Mouse (Mus musculus): Measurements from ENCODE around the gene Adamts16.
A peak's percentile ranks its signal among the peaks of the same experiment; 100 is the strongest.

Gene Adamts16

DNA sequence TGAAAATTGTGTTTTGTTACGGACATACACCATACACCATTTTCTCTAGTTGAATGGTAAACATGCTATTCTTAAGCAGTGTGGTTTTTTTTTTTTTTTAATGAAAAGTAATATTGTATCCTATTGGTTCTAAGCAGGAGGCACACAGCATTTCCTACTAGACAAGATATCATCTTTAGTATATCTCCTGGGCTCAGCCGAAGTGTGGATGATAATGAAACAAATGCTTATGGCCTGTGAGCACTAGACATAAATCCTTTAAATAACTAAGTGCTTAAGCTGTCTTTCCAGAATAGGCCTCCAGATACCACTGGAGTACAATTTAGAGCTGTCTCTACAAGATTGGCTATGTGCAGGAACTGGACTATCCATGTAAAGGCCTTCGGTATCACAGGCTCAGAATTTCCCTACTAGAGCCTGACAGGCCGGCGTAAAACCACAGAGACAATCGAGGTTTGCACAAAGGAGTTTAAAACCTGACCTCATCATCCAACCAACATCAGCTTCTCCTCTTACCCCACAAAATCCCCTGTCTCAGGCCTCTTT is 8.9 kb downstream of the Adamts16 start:
- DNase-seq: no peak

DNA sequence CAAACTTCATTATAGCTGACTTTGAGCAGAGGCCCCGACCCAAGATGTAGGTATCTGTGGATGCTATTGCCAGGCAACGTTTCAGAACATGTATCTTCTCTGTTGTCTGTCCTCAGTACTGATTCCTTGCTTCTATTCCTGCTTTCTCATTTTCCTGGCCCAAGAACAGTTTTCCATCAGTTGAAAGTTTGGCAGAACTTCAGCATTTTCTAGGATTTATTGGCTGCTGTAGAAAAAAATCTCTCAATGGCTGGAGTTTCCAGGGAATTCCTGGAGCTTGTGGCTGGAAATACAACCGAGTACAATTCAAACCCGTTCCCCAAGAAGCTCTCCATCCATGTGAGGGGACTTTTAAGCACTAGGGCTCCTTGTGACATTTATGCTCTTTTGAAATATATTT is 10.6 kb downstream of the Adamts16 start:
- DNase-seq: no peak

DNA sequence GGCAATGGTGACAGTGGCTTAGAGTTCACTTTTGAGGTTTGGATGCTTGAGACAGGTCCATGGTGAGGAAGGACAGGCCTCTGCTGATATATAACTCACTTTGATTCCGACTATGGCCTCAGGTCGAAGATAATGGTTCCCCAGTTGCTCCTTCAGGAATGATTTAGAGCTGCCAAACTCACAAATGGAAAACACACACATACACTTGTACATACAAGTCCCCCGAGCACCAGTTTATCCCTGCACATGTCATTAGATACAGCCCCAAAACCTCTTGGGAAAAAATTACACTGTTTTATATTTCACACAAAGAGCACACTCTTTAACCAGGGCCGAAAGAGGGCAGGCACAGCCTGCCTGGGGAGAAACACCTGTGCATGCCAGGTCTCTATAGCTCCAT is 14.1 kb downstream of the Adamts16 start:
- no peak for DNase-seq

DNA sequence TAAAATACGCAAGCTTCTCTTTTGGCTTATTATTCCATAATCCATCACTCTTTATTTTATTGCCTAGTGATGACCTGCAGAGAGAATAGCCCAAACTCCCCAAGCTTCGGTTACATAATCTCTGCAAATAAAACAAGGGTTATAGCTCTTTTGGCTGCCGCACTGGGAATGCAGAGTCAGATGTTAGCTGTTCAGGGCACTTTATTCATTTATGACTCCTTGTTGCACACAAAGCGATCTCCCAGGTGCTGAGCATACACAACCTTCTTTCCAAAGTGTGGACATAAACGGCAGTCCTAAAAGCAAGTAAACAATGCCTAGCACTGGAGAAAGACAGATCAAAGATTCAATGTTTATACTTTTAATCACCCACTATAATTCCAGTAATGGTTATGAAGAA is 16.3 kb downstream of the Adamts16 start:
- no peak for DNase-seq

DNA sequence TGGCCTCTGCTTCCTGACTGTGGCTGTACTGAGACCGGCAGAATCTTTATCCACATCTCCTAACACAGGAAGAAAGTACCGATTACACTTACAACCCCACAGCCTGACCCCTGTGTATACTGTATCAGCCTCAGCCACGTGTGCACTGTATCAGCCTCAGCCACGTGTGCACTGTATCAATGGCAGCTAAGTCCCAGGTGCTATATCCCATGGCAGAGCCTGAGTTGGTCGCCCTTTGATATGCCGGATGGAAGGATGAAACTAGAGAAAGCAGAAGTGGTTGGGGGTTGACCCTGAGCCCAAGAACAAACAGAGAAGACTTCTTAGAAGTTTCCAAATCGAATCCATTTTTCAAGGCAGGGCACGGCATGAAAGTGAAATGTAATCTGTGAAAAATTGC is 17.9 kb downstream of the Adamts16 start:
- no peak for DNase-seq

DNA sequence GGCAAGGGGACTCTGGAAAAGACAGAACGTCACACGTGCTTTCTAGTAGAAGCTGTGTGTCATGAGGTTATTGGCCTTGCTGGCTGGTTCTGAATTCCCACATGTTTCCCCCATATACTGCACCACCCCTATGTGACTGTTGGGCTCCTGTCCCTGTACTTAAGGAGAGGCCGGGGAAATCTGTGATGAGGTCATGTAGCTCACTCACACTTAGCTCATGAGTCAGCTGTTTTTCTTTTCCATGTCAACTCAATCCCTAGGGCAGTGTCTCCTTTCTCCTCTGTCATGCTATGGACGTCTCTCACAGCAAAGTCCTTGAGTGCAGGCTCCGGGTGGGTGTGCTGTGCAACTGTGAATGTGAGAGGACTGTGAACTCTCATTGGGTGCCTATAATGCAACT is 22.6 kb downstream of the Adamts16 start:
- no peak for DNase-seq

DNA sequence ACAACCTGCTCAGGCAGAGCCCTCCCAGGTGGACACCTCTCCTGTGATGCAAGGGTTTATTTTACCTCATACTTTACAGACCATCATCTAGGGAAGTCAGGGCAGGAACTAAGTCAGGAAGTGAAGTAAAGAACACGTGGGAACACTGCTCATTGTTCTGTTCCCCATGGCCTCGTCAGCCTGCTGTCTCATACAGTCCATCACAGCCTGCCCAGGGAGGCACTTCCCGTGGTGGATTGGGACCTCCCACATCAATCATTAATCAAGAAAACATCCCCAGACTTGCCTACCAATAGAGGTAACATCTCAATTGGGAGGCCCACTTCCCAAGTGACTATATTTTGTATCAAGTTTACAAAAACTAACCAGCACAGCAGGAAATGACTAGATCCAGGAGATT is 27.2 kb downstream of the Adamts16 start:
- DNase-seq: no peak

DNA sequence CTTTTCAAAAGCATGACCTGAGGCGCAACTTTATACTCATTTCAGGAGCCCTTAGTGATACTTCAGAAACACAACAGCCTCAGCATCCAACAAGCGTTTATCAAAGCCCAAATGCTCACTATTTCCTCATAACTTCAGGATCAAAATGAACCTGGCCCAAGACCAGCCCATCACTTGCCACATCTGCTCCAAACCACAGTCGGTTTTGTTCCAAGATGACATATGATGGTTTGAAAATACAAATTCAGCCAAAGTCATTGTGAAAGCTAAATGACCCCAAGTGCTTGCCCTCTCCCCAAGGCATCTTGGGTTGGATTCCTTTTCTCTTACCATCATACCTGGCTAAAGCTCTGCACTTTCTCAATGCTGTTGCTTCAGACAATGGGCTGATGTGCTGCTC is 36.1 kb downstream of the Adamts16 start:
- DNase-seq: no peak

DNA sequence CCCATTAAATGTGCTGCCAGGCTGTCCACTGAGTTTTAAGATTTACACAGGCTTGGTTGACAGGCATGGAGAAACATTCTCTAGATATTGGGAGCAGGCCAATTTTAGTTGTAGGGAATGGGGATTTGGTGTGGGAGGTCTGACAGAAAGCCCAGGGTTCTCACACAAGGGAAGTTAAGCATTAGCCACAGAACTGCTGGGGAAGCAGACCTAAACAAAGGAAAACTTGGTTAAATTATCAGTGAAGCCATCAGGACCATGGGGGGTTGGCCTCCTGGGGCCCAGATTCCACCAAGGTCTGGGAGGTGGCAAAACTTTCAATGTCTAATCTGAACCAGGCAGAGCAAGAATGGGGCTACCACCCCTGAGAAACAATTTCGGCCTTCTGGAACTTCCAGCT is 38.8 kb downstream of the Adamts16 start:
- no peak for DNase-seq

DNA sequence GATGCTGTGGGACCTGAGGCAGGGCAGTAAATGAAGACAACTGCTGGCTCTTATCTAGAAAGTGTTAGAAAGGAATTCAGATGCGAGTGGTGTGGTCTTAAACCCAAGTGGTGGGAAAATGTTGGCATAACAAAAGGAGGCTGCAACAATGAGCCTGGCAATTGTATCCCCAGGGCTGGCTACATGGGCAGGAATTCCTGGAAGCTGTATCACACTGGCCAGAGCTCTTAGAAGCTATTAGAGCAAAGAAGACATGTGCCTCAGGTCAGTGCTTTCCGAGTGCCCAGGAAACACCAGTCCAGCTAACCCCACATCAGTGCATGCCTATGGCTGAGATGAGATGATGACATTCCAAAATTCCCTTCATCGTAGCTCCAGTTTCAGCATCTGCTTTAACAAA is 42.3 kb downstream of the Adamts16 start:
- no peak for DNase-seq

DNA sequence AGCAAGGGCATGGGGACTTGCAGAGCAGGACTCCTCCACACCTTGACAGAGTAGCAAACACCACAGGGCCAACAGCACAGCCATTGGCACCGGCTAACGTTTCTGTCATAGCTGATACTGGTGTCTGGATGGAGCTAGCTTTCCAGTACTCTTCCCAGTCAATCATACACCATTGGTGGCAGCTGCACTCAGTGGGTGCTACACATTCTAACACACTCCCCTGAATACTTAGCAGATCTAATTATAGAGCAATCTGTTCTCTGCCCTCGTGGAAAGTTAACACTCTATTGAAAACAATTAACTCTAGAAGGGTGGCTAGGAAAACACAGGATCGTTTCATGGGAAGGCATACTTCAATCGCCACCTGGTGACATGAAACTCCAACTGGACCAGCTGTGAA is 43.2 kb downstream of the Adamts16 start:
- DNase-seq: no peak

DNA sequence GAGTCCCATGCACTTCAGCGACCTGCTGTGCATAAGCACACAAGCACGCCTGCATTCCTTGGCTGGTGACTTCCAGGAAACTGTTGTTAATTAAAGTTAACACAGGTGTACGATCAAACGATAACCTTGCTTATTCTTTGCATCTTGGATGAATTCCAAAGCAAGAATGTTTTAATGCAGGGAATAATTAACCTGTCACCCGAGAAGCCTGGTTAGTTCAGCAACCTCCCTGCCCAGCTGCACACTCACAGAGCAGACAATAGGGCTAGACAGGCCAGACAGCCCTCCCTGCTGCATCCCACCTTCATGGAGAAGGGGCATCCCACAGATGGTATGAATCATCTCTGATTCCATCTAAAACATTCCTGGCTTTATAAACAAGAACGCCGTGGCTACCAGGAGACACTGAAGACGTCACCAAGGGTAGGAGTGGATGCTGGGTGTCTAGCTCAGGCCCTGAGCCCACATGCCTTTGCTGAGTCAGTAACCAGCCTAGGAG is 47.5 kb downstream of the Adamts16 start:
- no peak for DNase-seq

DNA sequence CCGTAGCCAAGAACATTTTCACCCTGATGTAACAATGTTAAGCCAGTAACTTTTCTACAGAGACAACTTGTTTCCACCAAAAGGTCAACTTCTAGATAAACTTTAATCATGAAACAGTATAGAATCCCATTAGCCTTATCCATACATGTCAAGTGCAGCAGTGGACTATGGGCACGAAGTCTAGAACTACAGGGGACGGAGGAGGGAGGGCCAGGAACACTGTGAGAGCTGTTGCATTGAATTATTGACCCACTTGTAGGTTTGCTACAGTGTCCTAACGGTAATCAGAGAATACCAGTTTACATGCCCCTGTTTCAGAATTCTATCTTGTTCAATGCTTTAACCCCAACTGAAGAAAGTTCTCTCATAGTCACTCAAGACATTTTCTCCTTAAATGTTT is 48.0 kb downstream of the Adamts16 start:
- no peak for DNase-seq

DNA sequence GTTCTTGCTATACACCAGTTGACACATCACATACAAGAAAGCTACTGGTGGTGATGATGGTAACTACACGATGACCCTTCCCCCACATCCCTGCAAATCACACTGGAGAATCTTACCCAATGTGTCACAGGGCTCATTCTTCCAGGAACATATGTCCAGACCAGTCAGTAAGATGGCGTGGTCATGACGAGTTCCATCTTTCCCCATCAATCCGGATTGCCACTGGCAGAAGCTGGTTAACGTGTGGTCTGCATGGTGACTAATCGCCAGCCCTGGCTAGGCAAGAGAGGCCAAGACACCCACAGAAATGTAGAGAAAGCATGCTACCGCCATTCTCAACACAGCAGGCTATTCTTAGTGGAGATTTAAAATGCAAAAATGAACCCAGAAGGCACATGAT is 48.7 kb downstream of the Adamts16 start:
- DNase-seq: no peak

DNA sequence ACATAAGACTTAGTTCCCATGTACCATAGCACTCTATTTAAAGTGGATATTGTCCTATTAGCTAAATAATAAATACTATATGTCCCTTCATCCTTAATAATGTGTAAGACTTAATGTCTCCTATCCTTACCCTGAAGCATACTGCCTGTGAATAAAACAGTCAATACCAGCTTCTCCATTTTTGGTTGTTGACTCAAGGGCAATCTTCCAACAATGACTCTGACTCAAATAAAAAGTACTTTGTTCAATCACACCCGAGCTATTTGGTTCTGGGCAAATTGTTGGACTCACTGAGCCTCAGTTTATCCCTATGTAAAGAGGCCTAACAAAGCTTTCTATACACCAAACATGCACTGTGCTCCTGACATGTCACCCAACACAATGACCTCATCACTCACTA is 51.8 kb downstream of the Adamts16 start:
- no peak for DNase-seq

DNA sequence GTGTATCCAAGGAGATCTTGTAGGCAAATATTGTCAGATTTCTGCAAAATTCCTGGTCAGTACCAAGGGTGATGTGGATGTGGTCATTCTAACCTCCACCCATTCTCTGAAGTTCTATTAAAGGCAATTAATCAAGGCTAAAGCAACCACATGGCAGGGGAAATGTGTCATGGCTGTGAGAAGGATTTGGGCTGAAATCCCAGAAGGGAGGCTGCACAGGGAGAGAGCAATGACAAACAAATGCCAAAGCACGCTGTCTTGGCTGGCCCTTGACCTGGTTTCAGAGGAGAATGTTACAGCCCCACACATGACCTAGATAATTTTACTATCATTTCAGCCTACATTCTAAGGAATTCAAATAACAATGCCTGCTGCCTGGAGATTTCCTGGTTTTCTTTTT is 52.6 kb downstream of the Adamts16 start:
- peak; percentile 3 for DNase-seq

DNA sequence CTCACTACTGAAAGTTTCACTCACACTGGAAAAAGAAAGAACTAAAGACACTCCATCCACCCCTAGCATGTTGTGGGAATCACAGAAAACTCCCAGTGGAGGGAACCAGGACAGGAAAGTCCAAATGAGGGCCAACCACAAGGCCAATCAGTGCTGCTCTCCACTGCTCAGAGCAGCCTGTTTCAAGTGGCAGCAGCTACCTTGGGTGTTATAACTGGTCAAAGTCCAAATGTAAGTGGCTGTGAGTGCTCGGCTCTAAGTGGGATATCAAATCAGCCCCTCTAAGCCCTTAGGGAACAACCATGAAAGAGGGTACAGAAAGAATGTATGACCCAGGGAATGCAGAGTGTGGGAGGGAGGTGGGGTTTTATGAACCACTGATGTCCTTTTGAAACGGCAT is 56.5 kb downstream of the Adamts16 start:
- DNase-seq: no peak

DNA sequence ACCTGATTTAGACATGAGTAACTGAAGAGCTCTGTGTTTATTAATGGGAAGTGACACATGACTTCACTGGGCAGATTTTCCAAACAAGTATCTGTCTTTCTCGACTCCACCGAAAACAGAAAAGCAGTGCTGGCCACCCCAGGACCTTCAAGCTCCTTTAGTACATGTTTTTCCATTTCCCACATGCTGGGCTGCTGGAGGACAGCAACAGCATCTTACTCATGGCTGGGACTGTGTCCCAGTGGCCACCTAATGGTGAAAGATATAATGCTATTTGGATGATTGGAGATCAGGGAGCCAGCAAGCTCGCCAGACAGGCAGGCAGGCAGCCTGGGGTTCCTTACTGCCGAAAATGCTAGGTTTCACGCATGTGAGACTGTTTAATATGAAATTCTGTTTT is 57.5 kb downstream of the Adamts16 start:
- DNase-seq: no peak

DNA sequence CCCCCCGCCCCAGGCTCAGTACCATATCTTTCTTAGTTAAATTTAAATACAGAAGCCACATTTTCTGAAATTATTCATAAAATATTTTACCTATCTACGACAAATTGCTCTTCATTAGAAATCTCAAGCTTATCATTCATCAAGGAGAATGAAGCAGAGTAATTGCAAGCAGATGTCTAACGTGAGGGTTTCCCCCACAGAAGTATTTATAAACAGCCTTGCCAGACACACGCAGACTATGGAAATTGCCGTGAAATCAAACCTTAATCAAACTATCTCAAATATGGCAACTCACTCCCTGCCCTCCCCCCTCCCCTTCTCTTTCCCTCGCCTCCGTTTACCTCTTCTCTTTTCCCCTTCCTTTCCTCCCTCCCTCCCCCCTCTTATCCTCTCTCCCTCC is 61.8 kb downstream of the Adamts16 start:
- DNase-seq: no peak

DNA sequence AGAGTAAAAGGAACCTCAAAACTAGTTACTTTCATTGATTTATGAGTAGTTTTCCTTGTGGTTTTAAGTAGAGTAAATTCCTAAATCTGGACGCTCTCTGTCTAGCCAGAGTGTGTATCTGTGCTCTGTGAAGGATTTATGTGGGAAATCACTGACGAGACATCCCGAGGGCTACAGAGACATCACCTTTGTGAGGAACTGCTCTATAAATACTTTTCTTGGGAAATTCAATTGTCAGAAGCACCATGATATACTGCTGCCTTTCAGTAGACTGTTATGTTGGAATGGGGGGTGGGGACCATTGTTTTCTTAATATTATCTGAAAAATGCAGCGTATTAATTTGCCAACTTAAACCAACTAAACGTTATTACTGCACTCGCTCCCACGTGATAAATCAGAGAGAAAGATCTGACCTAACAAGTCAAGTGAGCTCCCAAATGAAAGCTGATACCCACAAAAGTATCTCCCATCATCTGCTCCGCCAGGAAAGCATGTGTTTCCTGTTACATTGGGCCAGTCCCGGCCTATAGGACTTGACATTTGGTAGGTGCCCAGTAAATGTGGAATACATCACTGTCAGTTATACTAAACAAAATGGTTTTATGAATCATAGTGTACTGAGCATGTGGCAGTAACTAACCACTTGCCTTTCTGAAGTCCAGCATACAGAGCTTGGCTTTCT is 62.6 kb downstream of the Adamts16 start:
- DNase-seq: no peak

DNA sequence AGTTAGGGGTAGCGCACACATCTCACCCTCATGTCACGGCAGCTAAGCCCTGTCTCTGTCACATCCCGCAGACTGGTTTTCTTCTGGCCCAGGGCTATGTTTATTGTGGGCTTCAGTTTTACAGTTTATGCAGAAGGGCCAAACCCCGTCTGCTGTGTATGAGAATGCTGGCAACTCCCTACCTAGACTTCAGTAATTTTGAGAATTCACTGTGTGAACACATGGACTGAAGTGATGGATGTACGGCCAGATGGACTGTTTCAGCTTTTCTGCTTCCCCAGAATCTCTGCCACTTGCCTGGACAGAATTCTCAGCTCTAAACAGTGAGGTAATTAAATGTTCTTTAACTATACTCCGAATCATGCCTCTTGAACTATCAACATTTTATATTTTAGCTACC is 70.5 kb downstream of the Adamts16 start:
- DNase-seq: no peak

DNA sequence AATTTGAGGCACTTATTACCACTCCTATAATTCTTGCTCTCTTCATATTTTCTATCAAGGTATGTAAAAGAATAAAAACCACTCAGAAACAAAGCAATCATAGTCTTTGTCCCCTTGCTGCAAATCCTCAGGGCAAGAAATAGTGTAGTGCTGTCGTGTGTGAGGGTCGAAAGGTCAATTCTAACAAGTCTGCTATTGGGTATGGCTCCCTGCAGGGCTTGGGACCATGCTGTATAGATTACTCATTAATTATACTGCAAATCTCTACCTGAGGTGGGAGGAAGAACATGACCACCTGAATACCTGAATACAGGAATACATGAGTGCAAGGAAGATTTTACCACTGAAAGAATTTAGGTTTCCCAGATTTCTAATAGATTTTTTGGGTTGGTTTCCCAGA is 72.5 kb downstream of the Adamts16 start:
- DNase-seq: no peak

DNA sequence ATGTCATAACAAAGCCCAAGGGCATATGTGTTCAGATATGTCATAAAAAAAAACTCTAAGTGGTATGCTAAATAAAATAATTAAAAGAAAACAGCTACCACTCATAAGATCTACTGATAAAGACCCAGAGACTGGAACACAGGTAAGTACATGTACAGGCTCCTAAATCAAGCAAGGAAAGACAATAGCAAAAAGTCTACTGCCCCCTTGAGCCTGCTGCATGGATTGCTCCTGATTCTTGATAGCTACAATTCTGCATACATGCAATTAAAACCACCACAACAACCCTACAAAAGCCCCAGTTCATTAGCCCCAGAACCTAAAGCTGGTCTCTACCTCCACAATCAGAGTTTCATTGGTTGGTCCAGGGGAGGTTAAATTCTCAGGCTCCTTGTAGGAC is 74.1 kb downstream of the Adamts16 start:
- no peak for DNase-seq

DNA sequence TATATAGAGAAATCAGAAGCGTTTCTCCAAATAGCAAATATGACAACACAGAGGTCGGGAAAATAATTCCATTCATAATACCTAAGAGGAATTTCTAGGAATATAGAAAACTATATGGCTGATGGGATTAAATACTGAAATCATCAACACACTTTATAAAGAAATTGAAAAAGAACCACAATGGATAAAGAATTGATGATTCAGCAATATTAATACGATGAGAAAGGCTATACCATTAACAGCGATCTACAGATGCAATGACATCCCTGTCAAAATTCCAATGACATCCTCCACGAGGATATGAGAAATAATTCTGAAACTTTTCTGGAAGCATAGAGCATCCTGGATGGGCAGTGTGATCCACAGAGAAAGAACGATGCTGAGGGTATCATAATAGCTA is 76.9 kb downstream of the Adamts16 start:
- DNase-seq: no peak

DNA sequence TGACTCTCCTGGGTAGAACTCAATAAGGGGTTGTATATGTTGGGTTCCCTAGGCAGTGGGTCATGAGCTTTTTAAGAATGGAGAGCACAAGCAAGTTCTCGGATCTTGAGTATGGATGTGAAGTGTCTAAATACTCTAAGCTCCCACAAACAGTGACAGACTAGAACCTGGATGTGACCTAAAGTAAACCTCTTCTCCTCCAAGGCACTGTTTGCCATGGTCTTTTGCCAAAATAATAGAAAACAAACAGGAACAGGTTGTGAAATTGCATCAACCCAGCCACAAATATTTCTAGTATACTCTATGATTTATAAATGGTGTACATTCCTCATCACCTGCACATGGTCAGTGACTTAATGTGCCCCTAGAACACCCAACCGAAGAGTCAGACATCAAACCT is 79.0 kb downstream of the Adamts16 start:
- no peak for DNase-seq
